Mouse (Mus musculus) left cerebral cortex, postnatal 14 days (tissue): ENCODE results near the gene Cnppd1. TPM values are rescaled to one million over a fixed set of nuclear protein-coding genes. Genes with fewer than 3 reads are reported as not detected.

Experiments
- DNase-seq, 2 experiments: peaks; one replicate each; pipeline ENCODE4 v3.0.0; 2021 to 2022; ENCODE audit warnings: low spot score in 2 of 2, mixed read lengths in 1 of 2
- intact Hi-C: fragments of 180-260 bp; cut with DNase I; formaldehyde crosslinking; loops from one replicate; pipeline ENCODE4 v1.15.1; 2025
- long read RNA-seq, 2 experiments: library from polyadenylated mRNA; stranded (forward); transcript quantifications; one replicate each; pipeline ENCODE4 v2.0.0; 2021
- total RNA-seq, 2 experiments: library from RNA; stranded (reverse); gene quantifications; 2 replicates each; pipeline ENCODE4 v1.2.3; 2021

Gene Cnppd1
- total RNA-seq = 10 to 100 TPM; 31.4 to 32.2 TPM
- long read RNA-seq, experiment 1, transcript Cnppd1-208 (8 exons, 2,062 nt) = minor isoform, 7 of 38 reads
- long read RNA-seq, experiment 1, transcript Cnppd1-202 (9 exons, 3,669 nt) = major isoform, 14 of 38 reads
- long read RNA-seq, experiment 1, partial matches to known transcripts = 7 of 38 reads
- long read RNA-seq, experiment 1, other reads (novel, unspliced or antisense) = 5 of 38 reads
- long read RNA-seq, experiment 2, transcript Cnppd1-208 (8 exons, 2,062 nt) = major isoform, 7 of 23 reads
- long read RNA-seq, experiment 2, transcript Cnppd1-202 (9 exons, 3,669 nt) = minor isoform, 6 of 23 reads
- long read RNA-seq, experiment 2, partial matches to known transcripts = 3 of 23 reads
- long read RNA-seq, experiment 2, other reads (novel, unspliced or antisense) = 4 of 23 reads

DNA sequence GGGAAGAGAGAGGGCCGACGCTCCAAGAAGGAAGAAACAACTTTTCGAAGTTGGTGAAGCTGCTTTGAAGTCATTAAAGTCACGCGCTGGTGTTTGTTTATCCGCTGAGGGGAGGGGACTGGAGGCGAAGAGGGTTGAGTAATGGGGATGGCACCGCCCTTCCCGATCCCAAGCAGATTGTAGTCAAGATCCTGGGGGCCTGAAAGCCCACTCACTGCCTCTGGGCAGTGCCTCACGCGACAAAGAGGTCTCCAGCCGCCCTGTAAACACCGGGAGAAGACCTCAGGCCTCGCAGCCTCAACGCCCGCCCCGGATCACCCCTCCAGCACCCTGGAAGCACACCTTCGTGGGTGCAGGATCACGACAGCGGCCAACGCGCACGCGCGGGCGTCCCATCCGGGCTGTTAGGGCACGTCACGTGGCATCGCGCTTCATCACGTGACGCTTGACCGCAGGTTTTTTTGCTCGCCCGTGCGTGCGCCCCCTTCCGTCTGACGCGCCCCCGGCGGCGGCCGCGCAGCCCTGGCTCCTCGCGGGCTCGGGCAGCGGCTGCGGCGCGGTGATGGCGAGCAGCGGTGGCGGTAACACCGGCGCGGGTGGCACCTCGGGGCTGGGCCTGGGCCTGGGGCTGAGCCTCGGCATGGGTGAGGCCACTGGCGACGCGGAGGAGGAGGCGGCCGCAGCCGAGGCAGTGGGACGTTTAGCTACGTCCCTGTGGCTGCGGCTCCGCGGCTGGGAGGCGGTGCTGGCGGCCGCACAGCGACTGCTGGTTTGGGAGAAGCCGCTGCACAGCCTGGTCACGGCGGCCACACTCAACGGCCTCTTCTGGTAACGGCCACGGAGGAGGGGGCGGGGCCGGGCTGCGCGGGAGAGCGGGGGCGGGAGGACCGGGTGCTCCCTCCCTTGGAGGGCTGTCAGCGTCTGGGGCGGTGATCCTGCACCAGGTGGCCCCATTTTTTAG is at the start of gene Cnppd1, which contains the start of gene Retreg2:
Gene Cnppd1, minus strand, starts transcription at position 411 of the 961 bp plus-strand sequence.
Gene Retreg2, plus strand, starts transcription at position 478 of the 961 bp plus-strand sequence.
- intact Hi-C loops = no loop called here
- DNase-seq = peak; percentile 95 to 97

DNA sequence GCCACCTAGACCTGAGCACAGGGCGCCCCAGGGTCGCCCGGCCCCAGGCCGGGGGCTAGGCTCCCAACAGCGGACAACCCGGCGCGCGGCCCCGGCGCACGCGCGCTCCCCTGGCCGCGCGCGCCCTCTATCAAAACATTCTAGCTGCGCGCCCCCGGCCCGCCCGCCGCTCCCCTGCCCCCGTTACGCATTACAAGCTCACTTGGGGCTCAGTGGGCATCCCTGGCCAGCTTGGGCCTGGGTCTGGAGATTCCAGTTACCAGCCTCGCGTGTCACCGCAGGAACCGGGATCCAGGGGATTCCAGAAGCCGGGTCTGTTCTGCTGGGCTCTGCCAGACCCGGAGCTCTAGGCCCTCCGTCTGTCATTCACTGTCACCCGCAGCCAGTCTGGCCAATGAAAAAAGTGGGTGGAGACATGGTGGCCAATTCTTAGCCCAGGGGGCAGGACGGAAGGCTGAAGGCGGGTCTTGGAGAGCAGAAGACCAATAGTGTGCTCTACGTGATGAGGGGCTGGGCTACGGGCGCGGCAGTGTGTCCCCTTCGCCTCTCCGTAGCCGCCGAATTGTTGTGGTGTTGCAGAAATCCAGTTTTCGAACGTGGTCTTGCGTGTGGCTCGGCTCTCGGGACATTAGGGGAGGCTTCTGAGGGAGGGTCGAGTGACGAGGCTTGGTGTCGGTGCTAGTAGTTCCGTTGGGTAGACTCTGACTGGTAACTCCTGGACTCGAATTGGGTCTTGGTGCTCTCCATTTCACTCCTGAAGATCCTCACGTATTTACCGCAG is 49.3 kb upstream of the Cnppd1 start, which contains the start of the genes Ankzf1 and Atg9a:
Gene Ankzf1, plus strand, starts transcription at position 530 of the 781 bp plus-strand sequence.
Gene Atg9a, minus strand, starts transcription at position 575 of the 781 bp plus-strand sequence.
- DNase-seq = peak; percentile 95 to 99
- intact Hi-C loops = no loop called here

DNA sequence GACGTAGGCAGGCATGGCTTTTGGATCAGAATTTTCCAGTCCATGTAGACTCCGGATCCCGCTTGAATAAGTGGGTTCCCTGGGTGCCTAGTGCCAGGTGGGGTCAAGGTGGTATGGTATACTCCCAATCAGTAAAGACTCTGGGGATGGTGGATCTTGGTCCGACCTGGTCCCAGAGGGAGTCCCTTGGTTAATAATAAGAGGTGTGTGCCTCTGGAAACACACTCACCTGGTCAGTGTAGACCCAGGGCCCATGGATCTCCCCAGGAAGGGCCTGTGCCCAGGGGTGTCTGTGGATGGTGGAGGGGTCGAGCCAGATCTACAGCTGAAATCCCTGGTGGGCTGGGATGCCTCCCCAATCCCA is 48.7 kb upstream of the Cnppd1 start:
- intact Hi-C loops = no loop called here

DNA sequence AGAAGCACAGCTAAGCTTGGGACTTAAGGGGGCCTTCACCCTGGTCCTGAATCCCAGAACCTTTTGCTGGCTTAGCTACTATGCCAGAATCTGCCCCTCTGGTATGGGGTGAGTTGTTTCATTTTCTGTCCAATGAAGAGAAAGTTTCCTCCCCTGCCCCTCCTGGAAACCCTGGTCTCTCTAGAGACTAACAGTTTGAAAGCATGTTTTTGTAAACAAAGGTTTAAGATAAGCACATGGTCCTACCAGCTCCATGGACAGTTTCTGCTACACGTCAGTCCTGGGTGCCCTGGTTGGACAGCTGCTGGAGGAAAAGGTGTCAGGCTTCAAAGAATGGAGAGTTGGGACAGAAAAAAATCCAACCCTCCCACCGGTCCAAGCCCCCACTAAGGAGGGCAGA is 48.1 kb upstream of the Cnppd1 start:
- intact Hi-C loops = no loop called here

More for the DNA sequence above, 48.7 kb upstream of the Cnppd1 start:
- DNase-seq = no peak

DNA sequence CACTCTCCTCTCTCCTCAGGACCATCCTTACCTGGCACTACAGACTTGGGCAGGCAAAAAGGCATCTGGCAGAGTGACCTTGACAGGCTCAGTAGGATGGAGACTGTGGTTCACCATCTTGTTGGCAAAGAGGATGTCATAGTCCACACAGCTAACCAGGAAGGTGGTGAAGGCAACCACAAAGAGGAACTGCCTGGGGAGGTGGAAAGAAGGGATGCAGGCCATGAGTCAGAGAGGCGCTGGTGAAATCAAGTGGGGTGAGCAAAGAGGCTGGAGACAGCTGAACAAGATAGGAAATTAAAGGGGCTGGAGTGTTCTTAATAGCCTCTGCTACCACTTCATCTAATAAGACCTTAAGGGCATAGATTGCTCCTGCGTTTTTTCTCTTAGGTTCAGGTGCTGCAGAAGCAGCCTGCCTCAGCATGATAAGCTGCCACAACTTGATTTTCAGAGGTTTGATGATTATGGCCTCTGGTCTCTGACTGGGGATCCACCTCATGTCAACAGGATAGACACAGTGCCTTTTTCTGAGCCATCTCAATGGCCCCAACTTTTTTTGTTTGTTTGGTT is 45.5 kb upstream of the Cnppd1 start:
- intact Hi-C loops = no loop called here
- no peak for DNase-seq

More for the DNA sequence above, 48.1 kb upstream of the Cnppd1 start:
- DNase-seq = no peak

DNA sequence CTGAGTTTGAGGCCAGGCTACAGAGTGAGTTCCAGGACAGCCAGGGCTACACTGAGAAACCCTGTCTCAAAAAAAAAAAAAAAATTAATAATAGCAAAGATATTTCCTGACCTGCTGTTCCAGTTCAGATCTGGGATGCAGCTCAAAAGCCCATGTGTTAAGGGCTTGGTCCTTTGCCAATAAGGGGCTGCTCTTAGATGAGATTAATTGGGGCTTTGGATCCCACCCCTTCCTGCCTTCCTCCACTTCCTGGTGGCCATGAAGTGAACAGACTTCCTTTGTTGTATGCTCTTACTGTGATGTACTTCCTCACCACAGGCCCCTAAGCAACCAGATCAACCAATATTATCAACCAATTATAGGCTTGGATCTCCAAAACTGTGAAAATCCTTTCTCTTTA is 44.6 kb upstream of the Cnppd1 start:
- intact Hi-C loops = no loop called here
- DNase-seq = no peak

DNA sequence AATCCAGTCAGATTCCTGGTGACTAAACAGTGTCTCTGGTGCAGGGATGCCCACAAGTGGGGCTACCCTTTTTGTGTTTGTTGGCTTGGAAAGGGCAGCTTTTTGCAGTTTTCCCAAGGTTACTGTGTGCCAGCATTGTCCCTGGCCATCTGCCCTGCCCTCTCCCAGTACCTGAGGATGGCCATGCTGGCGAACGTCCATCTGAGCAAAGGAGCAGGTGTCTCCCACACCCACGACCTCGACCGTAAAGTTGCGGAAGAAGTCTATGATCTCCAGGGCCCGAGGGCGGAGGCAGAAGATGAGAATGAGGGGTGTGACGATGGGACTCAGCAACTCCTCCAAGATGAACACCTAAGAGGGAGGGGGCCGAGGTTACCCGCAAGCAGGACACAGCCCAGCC is 43.0 kb upstream of the Cnppd1 start:
- intact Hi-C loops = no loop called here
- DNase-seq = no peak

DNA sequence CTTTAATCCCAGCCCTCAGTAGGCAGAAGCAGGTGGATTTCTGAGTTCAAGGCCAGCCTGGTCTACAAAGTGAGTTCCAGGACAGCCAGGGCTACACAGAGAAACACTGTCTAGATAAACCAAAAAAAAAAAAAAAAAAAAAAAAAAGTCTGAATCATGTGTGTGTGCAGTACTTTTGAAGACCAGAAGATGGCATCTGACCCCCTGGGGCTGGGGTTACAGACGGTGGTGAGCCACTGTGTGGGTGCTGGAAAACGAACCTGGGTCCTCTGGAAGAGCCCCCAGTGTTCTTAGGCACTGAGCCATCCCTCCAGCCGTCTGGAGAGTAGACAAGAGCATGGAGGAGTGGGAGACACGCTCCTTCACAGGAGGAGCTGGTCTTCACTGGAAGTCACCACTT is 39.6 kb upstream of the Cnppd1 start:
- DNase-seq = no peak
- intact Hi-C loops = no loop called here

DNA sequence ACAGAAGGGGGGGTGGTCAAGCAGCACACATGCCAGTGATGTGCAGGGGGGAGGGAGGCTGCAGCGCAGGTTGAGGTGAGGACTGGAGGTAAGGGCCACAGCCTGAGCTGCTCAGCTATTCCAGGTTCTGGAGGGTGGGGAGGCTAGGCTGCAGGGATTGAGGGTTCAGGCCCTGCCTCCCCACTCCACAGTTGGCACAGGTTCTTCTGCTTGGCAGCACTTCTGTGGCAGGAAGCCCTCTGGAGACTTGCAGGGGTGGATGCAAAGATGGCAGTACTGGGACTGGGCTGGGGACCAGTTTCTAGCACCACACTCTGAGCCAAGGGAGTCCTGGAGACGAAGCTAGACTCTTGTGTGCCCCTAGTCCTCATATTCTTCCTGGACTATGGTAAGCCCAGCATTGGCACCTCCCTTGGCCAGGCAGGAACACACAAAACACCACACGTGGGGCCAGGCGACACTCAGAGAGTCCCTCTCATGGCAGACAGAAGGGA is 38.9 kb upstream of the Cnppd1 start:
- DNase-seq = no peak
- intact Hi-C loops = no loop called here

DNA sequence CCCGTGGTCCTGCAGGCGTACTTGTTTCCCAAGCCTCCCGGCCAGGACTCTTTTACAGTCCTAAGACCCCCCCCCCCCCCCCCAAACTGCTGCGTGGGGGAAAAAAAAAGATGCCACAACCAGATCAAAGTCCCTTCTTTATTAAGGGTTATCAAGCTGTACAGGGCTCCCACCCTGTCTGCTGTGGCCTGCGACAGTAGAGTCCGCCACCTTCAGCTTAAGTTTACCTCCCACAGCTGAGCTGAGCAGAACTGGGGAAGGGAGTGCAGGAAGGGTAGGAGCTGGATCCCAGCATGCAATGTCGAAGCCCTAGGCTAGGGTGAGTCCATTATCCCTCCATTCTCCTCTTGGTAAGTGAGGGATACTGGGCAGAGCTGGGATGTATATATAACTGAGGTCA is 38.2 kb upstream of the Cnppd1 start:
- intact Hi-C loops = no loop called here
- DNase-seq = no peak

DNA sequence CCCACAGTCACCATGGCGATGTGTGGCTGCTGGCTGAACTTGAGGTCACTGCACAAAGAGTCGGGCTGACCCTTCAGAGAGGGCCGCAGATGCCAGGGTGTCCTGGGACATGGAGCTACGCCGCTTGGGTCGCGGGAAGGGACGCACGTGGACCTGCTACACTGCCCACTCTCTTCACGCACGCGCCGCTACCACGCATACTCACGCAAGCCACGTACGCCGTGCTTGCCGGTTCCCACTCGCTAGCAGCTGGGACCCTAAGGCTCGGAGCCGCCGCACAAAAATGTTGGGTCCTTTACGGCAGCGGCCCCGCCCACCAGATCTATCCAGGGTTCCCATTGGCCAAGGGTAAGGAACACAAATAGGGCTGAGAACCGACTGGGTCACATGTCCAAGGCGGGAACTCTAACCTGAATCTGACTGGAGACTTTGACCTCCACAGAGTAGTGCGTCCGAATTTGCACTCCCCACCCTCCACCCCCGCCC is 37.6 kb upstream of the Cnppd1 start, which contains the start of gene Abcb6:
Gene Abcb6, minus strand, starts transcription at position 288 of the 486 bp plus-strand sequence.
- peak; percentile 95 to 97 for DNase-seq
- intact Hi-C loops = no loop called here

DNA sequence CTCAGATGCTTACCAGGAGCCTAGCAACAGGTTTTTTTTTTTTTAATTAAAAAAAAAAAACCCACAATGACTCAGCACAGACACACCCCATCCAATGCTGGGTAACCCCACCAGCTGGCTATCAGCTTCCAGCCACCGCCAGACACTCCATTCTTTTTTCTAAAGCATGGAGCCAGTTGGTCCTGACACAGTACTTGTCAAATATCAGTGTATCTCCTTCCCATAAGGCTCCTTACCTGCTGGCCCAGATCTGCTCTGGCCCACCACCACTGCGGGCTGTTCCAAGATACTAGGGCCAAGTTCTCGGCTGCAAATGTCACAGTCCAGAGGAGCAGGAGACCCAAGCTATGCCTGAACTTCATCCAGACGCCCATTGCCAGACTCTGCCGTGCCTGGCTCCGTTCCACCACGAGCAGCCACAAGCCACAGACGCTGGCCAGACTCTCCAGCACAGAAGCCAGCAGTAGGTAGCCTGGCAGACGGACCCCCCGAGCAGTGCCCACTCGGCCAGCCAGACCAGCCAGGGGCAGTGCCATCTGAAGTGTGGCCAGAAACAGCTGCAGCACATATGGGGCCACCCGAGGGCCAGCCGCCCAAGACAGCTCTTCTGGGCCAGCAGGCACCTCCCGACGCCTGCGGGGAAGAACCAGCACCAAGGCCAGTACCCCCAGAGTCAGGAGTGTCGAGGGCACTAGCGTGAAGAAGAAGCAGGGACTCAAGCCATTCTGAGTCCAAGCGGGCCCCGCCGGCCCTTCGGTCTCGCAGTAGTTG is 37.0 kb upstream of the Cnppd1 start:
- intact Hi-C loops = no loop called here

DNA sequence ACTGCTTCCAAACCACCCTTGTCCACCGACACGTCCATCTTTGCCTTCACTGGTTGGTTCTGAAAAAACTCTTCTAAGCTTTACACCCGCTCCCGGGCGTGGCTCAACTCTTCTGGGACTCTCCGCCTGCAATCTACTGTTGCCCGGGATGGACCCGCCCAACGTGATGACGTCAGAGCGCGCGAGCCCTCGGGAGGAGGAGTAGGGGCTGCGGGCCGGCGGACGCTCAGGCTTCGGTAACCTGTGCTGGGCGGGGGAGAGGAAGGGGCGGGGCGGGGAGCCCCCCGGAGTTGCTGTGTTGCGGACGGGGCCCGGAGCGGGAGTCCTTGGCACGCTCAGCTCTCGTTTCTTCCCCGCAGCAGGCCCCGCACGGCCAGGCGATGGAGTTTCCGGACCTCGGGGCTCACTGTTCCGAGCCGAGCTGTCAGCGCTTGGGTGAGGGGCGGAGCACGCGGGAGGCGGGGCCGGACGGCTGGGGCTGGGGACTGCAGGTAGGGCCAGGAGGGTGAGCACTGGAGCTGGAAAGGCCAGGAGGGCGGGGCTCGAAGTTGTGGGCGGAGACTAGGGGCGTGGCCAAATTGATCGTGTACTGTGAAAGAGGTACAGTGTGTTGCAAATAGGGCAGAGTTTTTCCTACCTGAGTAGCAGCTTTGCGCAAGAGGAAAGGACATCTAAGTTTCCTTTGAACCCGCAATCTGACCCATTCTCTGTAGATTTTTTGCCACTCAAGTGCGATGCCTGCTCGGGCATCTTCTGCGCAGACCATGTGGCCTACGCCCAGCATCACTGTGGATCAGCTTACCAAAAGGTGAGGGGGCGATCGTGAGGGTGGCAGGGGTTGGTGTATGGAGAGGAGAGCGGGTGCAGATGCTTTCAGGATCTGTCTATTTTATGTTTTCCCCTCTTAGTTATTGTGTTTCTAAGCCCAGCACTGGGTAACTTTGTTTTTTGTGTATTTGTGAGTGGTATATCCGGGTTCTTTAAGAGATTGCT is 26.3 kb upstream of the Cnppd1 start, which contains the start of gene Zfand2b:
Gene Zfand2b, plus strand, starts transcription at position 175 of the 993 bp plus-strand sequence.
- DNase-seq = peak; percentile 90 to 93
- intact Hi-C loops = no loop called here

More for the DNA sequence above, 37.0 kb upstream of the Cnppd1 start:
- peak; percentile 48 to 53 for DNase-seq

DNA sequence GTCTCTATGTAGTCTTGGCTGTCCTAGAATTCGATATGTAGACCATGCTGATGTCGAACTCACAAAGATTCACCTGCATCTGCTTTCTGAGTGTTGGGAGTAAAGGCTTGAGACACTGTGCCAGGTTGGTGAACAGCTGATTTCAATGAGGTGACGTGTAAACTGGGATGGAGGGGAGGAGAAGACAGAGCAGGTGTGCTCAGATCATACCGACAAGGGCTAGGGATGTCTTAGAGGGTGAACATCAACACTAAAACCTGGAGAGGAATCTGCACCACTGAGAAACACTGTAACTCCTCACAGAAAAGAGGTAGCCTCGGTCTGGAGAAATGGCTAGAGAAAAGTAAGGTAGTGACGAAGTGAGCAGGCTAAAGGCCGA is 25.6 kb upstream of the Cnppd1 start:
- intact Hi-C loops = no loop called here
- DNase-seq = no peak

DNA sequence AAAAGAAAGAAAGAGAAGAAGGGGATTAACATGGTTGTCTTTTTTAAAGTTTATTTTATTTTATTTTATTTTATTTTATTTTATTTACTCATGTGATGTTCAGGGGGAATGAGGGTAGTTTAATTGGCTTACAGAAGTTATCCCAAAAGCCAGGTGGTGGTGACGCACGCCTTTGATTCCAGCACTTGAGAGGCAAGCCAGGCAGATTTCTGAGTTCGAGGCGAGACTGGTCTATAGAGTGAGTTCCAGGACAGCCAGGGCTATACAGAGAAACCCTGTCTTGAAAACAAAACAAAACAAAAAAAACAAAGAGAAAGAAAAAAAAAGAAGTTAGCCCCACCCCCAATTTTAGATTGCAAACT is 17.7 kb upstream of the Cnppd1 start:
- intact Hi-C loops = no loop called here
- DNase-seq = no peak

DNA sequence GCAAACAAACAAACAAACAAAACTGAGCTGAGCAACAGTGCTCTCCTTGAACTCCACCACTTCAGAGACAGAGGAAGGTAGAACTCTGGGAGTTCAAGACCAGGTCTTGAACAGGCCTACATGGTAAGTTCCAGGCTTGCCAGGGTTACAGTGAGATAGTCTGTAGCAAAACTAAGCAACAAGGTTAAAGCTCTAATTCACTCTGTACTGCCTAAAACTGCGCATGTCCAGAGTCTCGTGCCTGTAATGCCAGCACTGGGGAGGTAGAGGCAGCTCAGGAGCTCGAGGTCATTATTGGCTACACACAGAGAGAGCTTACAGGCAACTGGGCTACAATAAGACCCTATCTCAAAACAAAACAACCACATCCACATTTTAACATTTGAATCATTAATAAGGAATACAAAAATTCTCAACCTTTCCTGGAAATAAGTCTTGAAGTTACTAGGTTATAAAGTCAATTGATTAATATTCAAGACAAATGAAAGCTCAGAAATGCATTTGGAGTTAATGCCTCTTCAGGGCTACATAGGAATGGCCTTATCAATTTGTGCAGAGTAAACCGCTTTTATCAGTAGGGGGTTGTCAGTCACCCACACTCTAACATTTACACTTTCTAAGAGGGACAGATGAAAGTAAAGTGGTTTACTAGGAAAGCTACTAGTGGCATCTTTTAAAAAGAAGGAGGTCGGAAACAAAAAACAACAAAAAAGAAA is 17.2 kb upstream of the Cnppd1 start:
- intact Hi-C loops = no loop called here
- no peak for DNase-seq
